Comparison of ENCODE assay signal across 9 mouse cellular contexts in genomic region chr6:52987391-52987790, GRCm38 (mm10).
DNase-seq lines count a peak whose midpoint lies in the region; ATAC-seq and TF ChIP-seq lines count a peak whose summit lies in the region.
"Had no signal": no experiment of that assay in that cellular context is flagged by ENCODE, and none has a peak within 500 bp of the region (broad histone marks: within the 10 kb centered on the region; RNA-seq: fewer than 3 reads in every experiment).

No protein-coding gene starts in this region.

- in situ Hi-C loops in CH12.LX (cut with MboI; ENCODE audit: low pct_ligation_motif_present, low pct_unique_long_range_greater_than_20kb, low sequenced_read_pairs), result loop anchor here (10.0 kb wide), 1 partner anchor 143 kb away; no protein-coding TSS in a partner anchor

- H3K27ac ChIP-seq in hindbrain, embryonic 11.5 days (ENCODE audit: low read depth, low read length), result no peak overlapping the region
- no peak overlapping the region for H3K27ac ChIP-seq in hindbrain, embryonic 12.5 days
- H3K27ac ChIP-seq in CH12.LX (ENCODE audit: insufficient read depth, low read depth), result no peak overlapping the region
- no peak overlapping the region for H3K27ac ChIP-seq in liver, embryonic 14.5 days
- H3K27ac ChIP-seq: stomach, embryonic 15.5 days had no signal

- no peak overlapping the region for H3K4me2 ChIP-seq in hindbrain, embryonic 11.5 days (replicated peaks; ENCODE audit: low read depth, low read length)
- no peak overlapping the region for H3K4me2 ChIP-seq in hindbrain, embryonic 12.5 days (replicated peaks)
- no peak overlapping the region for H3K4me2 ChIP-seq in CH12.LX (ENCODE audit: insufficient read depth, low read depth, poor library complexity, severe bottlenecking)
- H3K4me2 ChIP-seq in liver, embryonic 14.5 days (ENCODE audit: low read depth), result no peak overlapping the region
- H3K4me2 ChIP-seq: stomach, embryonic 15.5 days had no signal

- 62% methylated on average over 4 of the region's 4 CpGs for WGBS in hindbrain, embryonic 11.5 days
- 61% methylated on average over 4 of the region's 4 CpGs for WGBS in hindbrain, embryonic 12.5 days
- 47% methylated on average over 4 of the region's 4 CpGs for WGBS in liver, embryonic 14.5 days (ENCODE audit: insufficient replicate concordance)

- no peak for TF ChIP-seq POLR2A in CH12.LX (IDR thresholded peaks at IDR 0.05; ENCODE audit: low read depth, low read length)

- H3K9ac ChIP-seq in hindbrain, embryonic 11.5 days (ENCODE audit: low read depth, low read length), result no peak overlapping the region
- H3K9ac ChIP-seq in hindbrain, embryonic 12.5 days, result no peak overlapping the region
- H3K9ac ChIP-seq in CH12.LX (ENCODE audit: insufficient read depth, low read depth), result no peak overlapping the region
- H3K9ac ChIP-seq in liver, embryonic 14.5 days (replicated peaks), result no peak overlapping the region
- H3K9ac ChIP-seq: stomach, embryonic 15.5 days had no signal

- DNase-seq in hindbrain, embryonic 11.5 days (ENCODE audit: low spot score), result peak; percentile 68
- DNase-seq in 3T3-L1 (ENCODE audit: low read depth, low spot score), result peak; percentile 76
- peak; percentile 51 for DNase-seq in CH12.LX (ENCODE audit: extremely low read depth)
- peak; percentile 34 to 57 for DNase-seq in cerebellum, postnatal 36 days
- DNase-seq in liver, embryonic 14.5 days (ENCODE audit: low read depth in 3 of 3, low spot score in 3 of 3), result peak in 1 of 3 experiments; percentile 11
- no peak for DNase-seq in frontal cortex, postnatal 10 days (ENCODE audit: low spot score in 2 of 2)
- DNase-seq in right cerebral cortex, postnatal 14 days, result no peak

- no peaks in the 10 kb centered on the region for H3K36me3 ChIP-seq in hindbrain, embryonic 11.5 days (ENCODE audit: control insufficient read depth, insufficient read depth, low read length)
- no peaks in the 10 kb centered on the region for H3K36me3 ChIP-seq in hindbrain, embryonic 12.5 days
- no peaks in the 10 kb centered on the region for H3K36me3 ChIP-seq in CH12.LX (replicated peaks in 1 of 2; ENCODE audit: control insufficient read depth in 1 of 2, insufficient read depth in 1 of 2, low read length in 1 of 2)
- no peaks in the 10 kb centered on the region for H3K36me3 ChIP-seq in liver, embryonic 14.5 days (replicated peaks; ENCODE audit: control insufficient read depth, insufficient read depth, low read depth)
- H3K36me3 ChIP-seq: stomach, embryonic 15.5 days had no signal

- H3K9me3 ChIP-seq in hindbrain, embryonic 11.5 days (ENCODE audit: control insufficient read depth, low read length), result no peaks in the 10 kb centered on the region
- H3K9me3 ChIP-seq in hindbrain, embryonic 12.5 days (replicated peaks), result no peaks in the 10 kb centered on the region
- H3K9me3 ChIP-seq in CH12.LX (replicated peaks; ENCODE audit: low read length), result no peaks in the 10 kb centered on the region
- H3K9me3 ChIP-seq in liver, embryonic 14.5 days (ENCODE audit: control insufficient read depth, low read length), result no peaks in the 10 kb centered on the region
- H3K9me3 ChIP-seq: stomach, embryonic 15.5 days had no signal

- TF ChIP-seq EP300 in CH12.LX (IDR thresholded peaks at IDR 0.05; ENCODE audit: low read length), result no peak
- TF ChIP-seq EP300 in liver, embryonic 14.5 days (IDR thresholded peaks at IDR 0.05; ENCODE audit: low read depth), result no peak

- H3K79me2 ChIP-seq in CH12.LX (replicated peaks; ENCODE audit: control insufficient read depth, extremely low read depth, insufficient read depth, poor library complexity, severe bottlenecking), result no peaks in the 10 kb centered on the region

- TF ChIP-seq RAD21 in CH12.LX (IDR thresholded peaks at IDR 0.05; ENCODE audit: low read depth, low read length), result peak; percentile 74

- no peaks in the 10 kb centered on the region for H3K27me3 ChIP-seq in hindbrain, embryonic 11.5 days (ENCODE audit: control insufficient read depth, insufficient read depth, low read length)
- no peaks in the 10 kb centered on the region for H3K27me3 ChIP-seq in hindbrain, embryonic 12.5 days
- H3K27me3 ChIP-seq in CH12.LX (replicated peaks), result no peaks in the 10 kb centered on the region
- H3K27me3 ChIP-seq in liver, embryonic 14.5 days (ENCODE audit: control insufficient read depth, insufficient read depth, low read length), result no peaks in the 10 kb centered on the region
- H3K27me3 ChIP-seq: stomach, embryonic 15.5 days had no signal

- TF ChIP-seq CTCF in CH12.LX (conservative IDR thresholded peaks at IDR 0.05 in 1 of 2, IDR thresholded peaks at IDR 0.05 in 1 of 2; ENCODE audit: low read depth in 2 of 2, low read length in 2 of 2), result peak; percentile 64 to 83
- TF ChIP-seq CTCF in liver, embryonic 14.5 days (IDR thresholded peaks at IDR 0.05; ENCODE audit: low read depth), result peak; percentile 70

- dilution Hi-C loops in CH12.LX (cut with MboI; ENCODE audit: extremely low pct_ligation_motif_present, extremely low pct_unique_long_range_greater_than_20kb, low sequenced_read_pairs), result no loop called here

- no peak for ATAC-seq in hindbrain, embryonic 11.5 days (ENCODE audit: low FRiP score)
- ATAC-seq in hindbrain, embryonic 12.5 days (ENCODE audit: low FRiP score), result no peak
- ATAC-seq in liver, embryonic 14.5 days (ENCODE audit: insufficient read depth), result no peak

- H3K4me1 ChIP-seq in hindbrain, embryonic 11.5 days (replicated peaks; ENCODE audit: control insufficient read depth, insufficient read depth, low read length), result no peaks in the 10 kb centered on the region
- H3K4me1 ChIP-seq in hindbrain, embryonic 12.5 days, result 0 out of 2 replicates have a peak, but pooled peaks cover 4% of the 10 kb centered on the region
- H3K4me1 ChIP-seq in CH12.LX (ENCODE audit: control insufficient read depth in 1 of 2, insufficient read depth in 2 of 2), result no peaks in the 10 kb centered on the region
- H3K4me1 ChIP-seq in liver, embryonic 14.5 days (replicated peaks; ENCODE audit: control insufficient read depth in 2 of 2, insufficient read depth in 2 of 2, low read length in 1 of 2), result no peaks in the 10 kb centered on the region
- H3K4me1 ChIP-seq: stomach, embryonic 15.5 days had no signal

- no peak overlapping the region for H3K4me3 ChIP-seq in hindbrain, embryonic 11.5 days (ENCODE audit: low read depth, low read length)
- no peak overlapping the region for H3K4me3 ChIP-seq in hindbrain, embryonic 12.5 days
- no peak overlapping the region for H3K4me3 ChIP-seq in CH12.LX (replicated peaks in 1 of 3; ENCODE audit: low read depth in 2 of 3, low read length in 2 of 3, poor library complexity in 1 of 3)
- no peak overlapping the region for H3K4me3 ChIP-seq in liver, embryonic 14.5 days (ENCODE audit: insufficient read depth in 1 of 2, low read depth in 2 of 2, low read length in 2 of 2)
- H3K4me3 ChIP-seq: stomach, embryonic 15.5 days had no signal

TF ChIP-seq in CH12.LX, 34 proteins besides CTCF, POLR2A, EP300 and RAD21:
- TF ChIP-seq KAT2A (IDR thresholded peaks at IDR 0.05; ENCODE audit: insufficient replicate concordance, low read length) (no peak), NRF1 (IDR thresholded peaks at IDR 0.05; ENCODE audit: low read depth, low read length) (no peak), HCFC1 (IDR thresholded peaks at IDR 0.05; ENCODE audit: low read depth, low read length) (no peak), SMC3 (IDR thresholded peaks at IDR 0.05; ENCODE audit: low read depth, low read length) (peak; percentile 59), JUN (IDR thresholded peaks at IDR 0.05; ENCODE audit: insufficient read depth, low read depth, low read length) (no peak), ZC3H11A (IDR thresholded peaks at IDR 0.05; ENCODE audit: low read depth, low read length) (no peak)

Comparison
In these comparisons a context has a peak if more than half of its experiments do, and no peak if none do; other contexts are left out.
1. DNase-seq: peak in hindbrain, embryonic 11.5 days (single experiment), 3T3-L1 (single experiment), CH12.LX (single experiment) and cerebellum, postnatal 36 days (2 of 2); none in frontal cortex, postnatal 10 days (0 of 2) and right cerebral cortex, postnatal 14 days (single experiment).